Mouse (Mus musculus) cortical plate, adult 2 months (tissue): Measurements from ENCODE around the gene Ubtd2.

Experiments
- CTCF ChIP-seq: fragments of 200-500 bp; IDR thresholded peaks from 2 replicates; pipeline ENCODE4 v1.5.1; 2011; ENCODE audit warnings: mild to moderate bottlenecking, control low read depth, low read length; ENCODE audit not compliant: insufficient read depth; ENCODE audit errors: extremely low read depth
- POLR2A ChIP-seq: fragments of 200-500 bp; IDR thresholded peaks from 2 replicates; pipeline ENCODE4 v1.6.1; 2011; ENCODE audit warnings: mild to moderate bottlenecking, low read length, control low read depth; ENCODE audit not compliant: insufficient read depth; ENCODE audit errors: extremely low read depth

GRCm38 (mm10) chr11:32542687-32543411, 87.7 kb downstream of the Ubtd2 start:
- no peak for TF ChIP-seq POLR2A
- TF ChIP-seq CTCF = no peak
